Mouse (Mus musculus) heart, postnatal 0 days (tissue): ENCODE results near the gene Slc22a15.

Experiments used
- CTCF ChIP-seq: IDR thresholded peaks from 2 replicates; pipeline ENCODE4 v1.5.1; 2016; ENCODE audit warnings: antibody characterized with exemption, control low read depth, low read depth
- EP300 ChIP-seq: IDR thresholded peaks from 2 replicates; pipeline ENCODE4 v1.6.1; 2016; ENCODE audit warnings: antibody characterized with exemption, low read depth

GRCm38 (mm10) chr3:101966825-101967558 is 42.7 kb upstream of the Slc22a15 start:
- TF ChIP-seq CTCF (no peak), EP300 (no peak)
